Mouse (Mus musculus) CH12.LX (cell line): ENCODE measurements around the gene Alyref2. TPM values are rescaled to one million over a fixed set of nuclear protein-coding genes. Genes with fewer than 3 reads are reported as not detected.

Experiments
- DNase-seq: peaks from one replicate; pipeline ENCODE4 v3.0.0-alpha.2; 2013; ENCODE audit errors: extremely low read depth
- H3K27ac ChIP-seq: 2 replicates; pipeline ENCODE4 v1.5.1; 2012; ENCODE audit warnings: low read depth, mild to moderate bottlenecking, control low read depth, moderate library complexity; ENCODE audit not compliant: insufficient read depth
- H3K27me3 ChIP-seq: replicated peaks from 2 replicates; pipeline ENCODE3; 2012; ENCODE audit warnings: inconsistent platforms
- H3K36me3 ChIP-seq, 2 experiments: replicated peaks in 1 of 2; 2 replicates each; pipeline versions ENCODE3 to v1.6.1; 2012; ENCODE audit warnings: inconsistent platforms in 1 of 2, low read length in 1 of 2, mild to moderate bottlenecking in 1 of 2, mixed read lengths in 1 of 2, moderate library complexity in 1 of 2; ENCODE audit not compliant: control insufficient read depth in 1 of 2, insufficient read depth in 1 of 2
- H3K4me1 ChIP-seq, 2 experiments: 2 replicates each; pipeline ENCODE4 v1.6.1; 2012; ENCODE audit warnings: inconsistent platforms in 1 of 2, moderate library complexity in 1 of 2; ENCODE audit not compliant: insufficient read depth in 2 of 2, control insufficient read depth in 1 of 2
- H3K4me2 ChIP-seq: 2 replicates; pipeline ENCODE4 v1.6.1; 2012; ENCODE audit warnings: low read depth, mild to moderate bottlenecking, control low read depth; ENCODE audit not compliant: poor library complexity, insufficient read depth, severe bottlenecking
- H3K4me3 ChIP-seq, 3 experiments: fragments of 150-350 bp in 1 of 3; sonication (generic) in 1 of 3; replicated peaks in 1 of 3; 2 replicates each; pipeline versions ENCODE3 to v1.5.1; 2011 to 2012; ENCODE audit warnings: low read depth in 2 of 3, low read length in 2 of 3, mild to moderate bottlenecking in 2 of 3, moderate library complexity in 2 of 3, control low read depth in 1 of 3, improper control_type of control experiment in 1 of 3, inconsistent platforms in 1 of 3, mixed read lengths in 1 of 3; ENCODE audit not compliant: poor library complexity in 1 of 3
- H3K79me2 ChIP-seq: replicated peaks from 2 replicates; pipeline ENCODE4 v1.6.1; 2012; ENCODE audit warnings: mild to moderate bottlenecking, moderate library complexity; ENCODE audit not compliant: control insufficient read depth, poor library complexity, insufficient read depth, severe bottlenecking; ENCODE audit errors: extremely low read depth
- H3K9ac ChIP-seq: 2 replicates; pipeline ENCODE4 v1.6.1; 2012; ENCODE audit warnings: low read depth, mild to moderate bottlenecking, control low read depth, moderate library complexity; ENCODE audit not compliant: insufficient read depth
- H3K9me3 ChIP-seq: replicated peaks from 2 replicates; pipeline ENCODE3; 2012; ENCODE audit warnings: low read length, inconsistent platforms, mixed read lengths
- BHLHE40 ChIP-seq: IDR thresholded peaks from 2 replicates; pipeline ENCODE4 v1.6.1; 2011; ENCODE audit warnings: mild to moderate bottlenecking, low read depth, low read length, improper control_type of control experiment
- CHD1 ChIP-seq: IDR thresholded peaks from 2 replicates; pipeline ENCODE4 v1.6.1; 2012; ENCODE audit warnings: low read depth, low read length, improper control_type of control experiment, inconsistent platforms
- CHD2 ChIP-seq: IDR thresholded peaks from 2 replicates; pipeline ENCODE4 v1.6.1; 2011; ENCODE audit warnings: low read length, improper control_type of control experiment
- CTCF ChIP-seq, 2 experiments: IDR thresholded peaks in 1 of 2; conservative IDR thresholded peaks in 1 of 2; 2 replicates each; pipeline ENCODE4 v1.5.1; 2011 to 2012; ENCODE audit warnings: low read depth in 2 of 2, low read length in 2 of 2, improper control_type of control experiment in 1 of 2, inconsistent platforms in 1 of 2, mild to moderate bottlenecking in 1 of 2, moderate library complexity in 1 of 2
- E2F4 ChIP-seq: IDR thresholded peaks from 2 replicates; pipeline ENCODE4 v1.6.1; 2011; ENCODE audit warnings: low read depth, low read length, improper control_type of control experiment; ENCODE audit not compliant: insufficient replicate concordance
- ELF1 ChIP-seq: IDR thresholded peaks from 2 replicates; pipeline ENCODE4 v1.6.1; 2014; ENCODE audit warnings: low read depth, mild to moderate bottlenecking, inconsistent platforms, low read length, improper control_type of control experiment
- GABPA ChIP-seq: IDR thresholded peaks from 2 replicates; pipeline ENCODE4 v1.6.1; 2012; ENCODE audit warnings: low read depth, low read length, improper control_type of control experiment, inconsistent platforms; ENCODE audit not compliant: insufficient replicate concordance
- HCFC1 ChIP-seq: IDR thresholded peaks from 2 replicates; pipeline ENCODE4 v1.6.1; 2012; ENCODE audit warnings: low read depth, mild to moderate bottlenecking, inconsistent platforms, low read length, improper control_type of control experiment
- JUN ChIP-seq: IDR thresholded peaks from 2 replicates; pipeline ENCODE4 v1.6.1; 2011; ENCODE audit warnings: low read depth, mild to moderate bottlenecking, low read length, improper control_type of control experiment, moderate library complexity; ENCODE audit not compliant: insufficient read depth
- JUND ChIP-seq: conservative IDR thresholded peaks from 2 replicates; pipeline ENCODE4 v1.6.1; 2011; ENCODE audit warnings: low read depth, low read length, improper control_type of control experiment
- KAT2A ChIP-seq: IDR thresholded peaks from 2 replicates; pipeline ENCODE4 v1.6.1; 2012; ENCODE audit warnings: low read length, improper control_type of control experiment, inconsistent platforms; ENCODE audit not compliant: insufficient replicate concordance
- MAZ ChIP-seq: IDR thresholded peaks from 2 replicates; pipeline ENCODE4 v1.6.1; 2012; ENCODE audit warnings: low read depth, mild to moderate bottlenecking, inconsistent platforms, low read length, improper control_type of control experiment, moderate library complexity
- MEF2A ChIP-seq: IDR thresholded peaks from 2 replicates; pipeline ENCODE4 v1.6.1; 2014; ENCODE audit warnings: low read depth, mild to moderate bottlenecking, inconsistent platforms, low read length, improper control_type of control experiment, borderline replicate concordance
- MYC ChIP-seq: IDR thresholded peaks from 2 replicates; pipeline ENCODE4 v1.6.1; 2011; ENCODE audit warnings: low read depth, mild to moderate bottlenecking, improper control_type of control experiment, low read length
- NRF1 ChIP-seq: IDR thresholded peaks from 2 replicates; pipeline ENCODE4 v1.6.1; 2014; ENCODE audit warnings: low read depth, mild to moderate bottlenecking, inconsistent platforms, low read length, improper control_type of control experiment, moderate library complexity
- POLR2A ChIP-seq: IDR thresholded peaks from 2 replicates; pipeline ENCODE4 v1.6.1; 2011; ENCODE audit warnings: low read depth, mild to moderate bottlenecking, improper control_type of control experiment, low read length
- POLR2AphosphoS2 ChIP-seq: IDR thresholded peaks from 2 replicates; pipeline ENCODE4 v1.6.1; 2011; ENCODE audit warnings: low read depth, low read length, improper control_type of control experiment
- RAD21 ChIP-seq: IDR thresholded peaks from 2 replicates; pipeline ENCODE4 v1.6.1; 2011; ENCODE audit warnings: low read depth, mild to moderate bottlenecking, low read length, improper control_type of control experiment, moderate library complexity
- SMC3 ChIP-seq: IDR thresholded peaks from 2 replicates; pipeline ENCODE4 v1.6.1; 2011; ENCODE audit warnings: low read depth, low read length, improper control_type of control experiment
- TCF12 ChIP-seq: IDR thresholded peaks from 2 replicates; pipeline ENCODE4 v1.6.1; 2014; ENCODE audit warnings: low read depth, mild to moderate bottlenecking, inconsistent platforms, low read length, improper control_type of control experiment
- UBTF ChIP-seq: IDR thresholded peaks from 2 replicates; pipeline ENCODE4 v1.6.1; 2012; ENCODE audit warnings: low read depth, mild to moderate bottlenecking, inconsistent platforms, low read length, improper control_type of control experiment, moderate library complexity
- USF1 ChIP-seq: IDR thresholded peaks from 2 replicates; pipeline ENCODE4 v1.6.1; 2014; ENCODE audit warnings: low read depth, mild to moderate bottlenecking, inconsistent platforms, low read length, improper control_type of control experiment
- USF2 ChIP-seq: conservative IDR thresholded peaks from 2 replicates; pipeline ENCODE4 v1.6.1; 2011; ENCODE audit warnings: low read depth, low read length, improper control_type of control experiment
- ZKSCAN1 ChIP-seq: IDR thresholded peaks from 2 replicates; pipeline ENCODE4 v1.6.1; 2012; ENCODE audit warnings: low read depth, inconsistent platforms, low read length, improper control_type of control experiment, borderline replicate concordance
- dilution Hi-C: fragments of 300-500 bp; cut with MboI; formaldehyde crosslinking; loops from 2 replicates; pipeline ENCODE4 v1.14.3; 2020; ENCODE audit warnings: low sequenced_read_pairs; ENCODE audit not compliant: extremely low pct_unique_long_range_greater_than_20kb, extremely low pct_ligation_motif_present
- in situ Hi-C: fragments of 300-500 bp; cut with MboI; formaldehyde crosslinking; loops from 3 replicates; pipeline ENCODE4 v1.14.3; 2019; ENCODE audit warnings: low sequenced_read_pairs, low pct_ligation_motif_present, low pct_unique_long_range_greater_than_20kb, mixed read lengths
- polyA plus RNA-seq: library from polyadenylated mRNA; unstranded; fragments of >175 nt; gene quantifications from 2 replicates; pipeline ENCODE4 v1.2.1, GENCODE M21; 2012; ENCODE audit warnings: low read depth; ENCODE audit not compliant: insufficient read length
- total RNA-seq, 2 experiments: library from RNA; depleted of rRNA; stranded (reverse); fragments of 300-350 nt in 1 of 2; fragments of >200 nt in 1 of 2; gene quantifications; 2 replicates each; pipeline ENCODE4 v1.2.3; 2012 to 2014

Alyref2 gene
- total and polyA plus RNA-seq, 3 experiments: 4.2 to 5.9 (median 4.9) TPM

GRCm38 (mm10) chr1:171499856-171500255 is 3.4 kb upstream of the Alyref2 start:
- 0 out of 2 replicates have a peak, but pooled peaks cover 3% of the 10 kb centered on the region for H3K79me2 ChIP-seq
- dilution Hi-C loops: no loop called here
- H3K9me3 ChIP-seq: peaks cover 4% of the 10 kb centered on the region
- H3K4me3 ChIP-seq: no peak overlapping the region
- in situ Hi-C loops: loop anchor here (5.0 kb wide), 1 partner anchor 67 kb away; no protein-coding TSS in a partner anchor
- no peak overlapping the region for H3K4me2 ChIP-seq
- no peaks in the 10 kb centered on the region for H3K36me3 ChIP-seq
- no peak overlapping the region for H3K9ac ChIP-seq
- peaks cover 0 to 21% of the 10 kb centered on the region in 2 experiments; a peak in 2 of 4 replicates for H3K4me1 ChIP-seq
- TF ChIP-seq GABPA (no peak), CHD2 (no peak), MEF2A (no peak), SMC3 (no peak), MAZ (no peak)
- DNase-seq: no peak
- no peak overlapping the region for H3K27ac ChIP-seq
- no peaks in the 10 kb centered on the region for H3K27me3 ChIP-seq

GRCm38 (mm10) chr1:171501016-171501610 is 2.2 kb upstream of the Alyref2 start:
- Histone ChIP-seq H3K9me3 (peaks cover 7% of the 10 kb centered on the region), H3K4me1 (peaks cover 0 to 28% of the 10 kb centered on the region in 2 experiments; a peak in 2 of 4 replicates), H3K27ac (no peak overlapping the region), H3K9ac (no peak overlapping the region), H3K36me3 (peaks cover 0 to 1% of the 10 kb centered on the region in 2 experiments), H3K27me3 (no peaks in the 10 kb centered on the region), H3K4me2 (no peak overlapping the region), H3K79me2 (0 out of 2 replicates have a peak, but pooled peaks cover 3% of the 10 kb centered on the region), H3K4me3 (no peak overlapping the region)
- no peak for DNase-seq
- TF ChIP-seq USF1 (no peak), NRF1 (no peak)
- dilution Hi-C loops (no loop called here), in situ Hi-C loops (loop anchor here (5.0 kb wide), 1 partner anchor 66 kb away; no protein-coding TSS in a partner anchor)

GRCm38 (mm10) chr1:171501636-171502080 is 1.6 kb upstream of the Alyref2 start:
- peak; percentile 67 for DNase-seq
- H3K9ac ChIP-seq: no peak overlapping the region; the same call in 1 of the 2 replicates
- H3K79me2 ChIP-seq: 0 out of 2 replicates have a peak, but pooled peaks cover 3% of the 10 kb centered on the region
- H3K27ac ChIP-seq: no peak overlapping the region
- peak overlapping the region; percentile 19; the same call in 1 of the 2 replicates for H3K4me2 ChIP-seq
- dilution Hi-C loops (no loop called here), in situ Hi-C loops (loop anchor here (5.0 kb wide), 1 partner anchor 66 kb away; no protein-coding TSS in a partner anchor)
- peaks cover 0 to 28% of the 10 kb centered on the region in 2 experiments; a peak in 2 of 4 replicates for H3K4me1 ChIP-seq
- no peak overlapping the region for H3K4me3 ChIP-seq
- H3K9me3 ChIP-seq: peaks cover 9% of the 10 kb centered on the region
- H3K27me3 ChIP-seq: no peaks in the 10 kb centered on the region
- H3K36me3 ChIP-seq: peaks cover 0 to 2% of the 10 kb centered on the region in 2 experiments
- TF ChIP-seq KAT2A: no peak
- TF ChIP-seq JUND: no peak
- no peak for TF ChIP-seq HCFC1
- no peak for TF ChIP-seq NRF1
- TF ChIP-seq CTCF (conservative IDR thresholded peaks at IDR 0.05 in 1 of 2, IDR thresholded peaks at IDR 0.05 in 1 of 2; ENCODE audit: low read depth in 2 of 2, low read length in 2 of 2): peak; percentile 23 to 70; a peak in 3 of 4 replicates
- no peak for TF ChIP-seq POLR2A
- no peak for TF ChIP-seq ZKSCAN1
- TF ChIP-seq BHLHE40: no peak
- 0 out of 2 replicates have a peak, but pooled peaks have one; percentile 35 for TF ChIP-seq TCF12
- no peak for TF ChIP-seq ELF1
- TF ChIP-seq MYC: no peak
- peak; percentile 11 for TF ChIP-seq RAD21
- no peak for TF ChIP-seq MAZ
- no peak for TF ChIP-seq USF2
- TF ChIP-seq E2F4: no peak
- no peak for TF ChIP-seq USF1
- no peak for TF ChIP-seq POLR2AphosphoS2
- TF ChIP-seq JUN: no peak
- no peak for TF ChIP-seq UBTF
- TF ChIP-seq CHD1: no peak
